19 mouse cellular contexts compared by ENCODE assay signal in the genomic region with DNA sequence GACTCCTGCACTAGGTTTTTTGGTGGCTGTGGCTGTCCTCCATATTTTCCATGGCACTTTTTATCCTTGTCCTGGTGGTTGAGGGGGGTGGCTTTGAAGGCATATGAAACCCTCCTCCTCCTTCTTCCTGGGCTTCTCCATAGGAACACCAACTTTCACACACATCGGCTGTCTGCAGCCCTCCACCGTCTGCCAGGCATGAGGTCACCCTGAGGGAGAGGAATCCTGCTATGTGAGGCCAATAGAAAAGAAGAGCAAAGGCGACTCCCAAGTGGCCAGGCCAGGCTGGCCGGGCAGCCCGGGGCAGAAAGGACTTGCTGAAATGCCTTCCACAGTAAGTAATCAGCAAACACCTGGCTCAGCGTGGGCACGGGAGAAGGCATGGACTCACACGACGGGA. TPM values are rescaled to one million over a fixed set of nuclear protein-coding genes. Genes with fewer than 3 reads are reported as not detected.
A peak's percentile ranks its signal among the peaks of the same experiment; 100 is the strongest.
DNase-seq lines count a peak whose midpoint lies in the region; ATAC-seq lines count a peak whose summit lies in the region.
"Had no signal": no experiment of that assay in that cellular context is flagged by ENCODE, and none has a peak within 500 bp of the region (broad histone marks: within the 10 kb centered on the region; RNA-seq: fewer than 3 reads in every experiment).

No protein-coding gene starts in this region.

- H3K4me2 ChIP-seq in heart, embryonic 11.5 days: no peak overlapping the region
- no peak overlapping the region for H3K4me2 ChIP-seq in heart, embryonic 14.5 days (ENCODE audit: low read length)
- H3K4me2 ChIP-seq: forebrain, embryonic 15.5 days had no signal

- ATAC-seq in heart, embryonic 11.5 days (replicated peaks; ENCODE audit: insufficient number of reproducible peaks, low FRiP score, low TSS enrichment): no peak
- no peak for ATAC-seq in megakaryocyte, adult 5-6 weeks (ENCODE audit: poor library complexity, severe bottlenecking)
- no peak for ATAC-seq in heart, embryonic 14.5 days (ENCODE audit: insufficient number of reproducible peaks, insufficient read depth, low FRiP score, low read depth)
- ATAC-seq: forebrain, embryonic 15.5 days; hindbrain, postnatal 0 days had no signal

- DNase-seq in heart, adult 11 months: peak; percentile 96
- no peak for DNase-seq in layer of hippocampus, adult 9-11 months
- DNase-seq in right cerebral cortex, postnatal 25 days: no peak
- no peak for DNase-seq in cerebellum, adult 9-10 months
- DNase-seq: cerebellum, postnatal 14 days; embryo, embryonic 11 days; kidney, adult 11 months; kidney, postnatal 10 days; liver; lung, adult 18-20 months; lung, postnatal 36 days had no signal

- H3K36me3 ChIP-seq in heart, embryonic 11.5 days (ENCODE audit: control insufficient read depth, insufficient read depth, low read length): no peaks in the 10 kb centered on the region
- peaks cover 83% of the 10 kb centered on the region for H3K36me3 ChIP-seq in megakaryocyte, embryonic 14.5 days (replicated peaks; ENCODE audit: low read length)
- 0 out of 2 replicates have a peak, but pooled peaks cover 11% of the 10 kb centered on the region for H3K36me3 ChIP-seq in heart, embryonic 14.5 days (ENCODE audit: control insufficient read depth, insufficient read depth, low read length)

- H3K27me3 ChIP-seq in heart, embryonic 11.5 days (ENCODE audit: control insufficient read depth, insufficient read depth, low read length): no peaks in the 10 kb centered on the region
- H3K27me3 ChIP-seq in megakaryocyte, embryonic 14.5 days (replicated peaks): no peaks in the 10 kb centered on the region
- no peaks in the 10 kb centered on the region for H3K27me3 ChIP-seq in heart, embryonic 14.5 days (ENCODE audit: control insufficient read depth, insufficient read depth, low read length)
- H3K27me3 ChIP-seq: CH12.LX; forebrain, embryonic 15.5 days had no signal

- H3K9ac ChIP-seq in heart, embryonic 11.5 days (ENCODE audit: low read depth, low read length): no peak overlapping the region
- peak overlapping the region; percentile 4; the same call in 1 of the 2 replicates for H3K9ac ChIP-seq in heart, embryonic 14.5 days (ENCODE audit: low read length)
- H3K9ac ChIP-seq: forebrain, embryonic 15.5 days had no signal

- WGBS in heart, embryonic 11.5 days (ENCODE audit: insufficient replicate concordance): 63% methylated on average over 9 of the region's 9 CpGs
- 35% methylated on average over 9 of the region's 9 CpGs for WGBS in heart, embryonic 14.5 days

- no peak overlapping the region for H3K4me3 ChIP-seq in heart, embryonic 11.5 days (ENCODE audit: low read depth, low read length)
- H3K4me3 ChIP-seq in megakaryocyte, embryonic 14.5 days (replicated peaks): peak overlapping the region; percentile 25
- no peak overlapping the region for H3K4me3 ChIP-seq in heart, embryonic 14.5 days (ENCODE audit: control insufficient read depth in 1 of 2, insufficient read depth in 1 of 2, low read depth in 1 of 2, low read length in 2 of 2)
- H3K4me3 ChIP-seq: forebrain, embryonic 15.5 days; midbrain, embryonic 10.5 days had no signal

- H3K9me3 ChIP-seq in heart, embryonic 11.5 days (replicated peaks; ENCODE audit: control insufficient read depth, low read length): no peaks in the 10 kb centered on the region
- H3K9me3 ChIP-seq in megakaryocyte, embryonic 14.5 days: peaks cover 10% of the 10 kb centered on the region
- 0 out of 2 replicates have a peak, but pooled peaks cover 7% of the 10 kb centered on the region for H3K9me3 ChIP-seq in heart, embryonic 14.5 days (ENCODE audit: control insufficient read depth, low read length)
- H3K9me3 ChIP-seq: forebrain, embryonic 15.5 days; midbrain, embryonic 10.5 days had no signal

- H3K4me1 ChIP-seq in heart, embryonic 11.5 days (ENCODE audit: control insufficient read depth, insufficient read depth, low read length): peaks cover 15% of the 10 kb centered on the region; the same call in 1 of the 2 replicates
- peaks cover 98% of the 10 kb centered on the region for H3K4me1 ChIP-seq in megakaryocyte, embryonic 14.5 days
- H3K4me1 ChIP-seq in heart, embryonic 14.5 days (ENCODE audit: control insufficient read depth in 2 of 2, insufficient read depth in 2 of 2, low read length in 2 of 2): peaks cover 8 to 29% of the 10 kb centered on the region in 2 experiments
- H3K4me1 ChIP-seq: forebrain, embryonic 15.5 days; midbrain, embryonic 10.5 days had no signal

- no peak overlapping the region for H3K27ac ChIP-seq in heart, embryonic 11.5 days (ENCODE audit: low read depth, low read length)
- H3K27ac ChIP-seq in heart, embryonic 14.5 days (replicated peaks in 1 of 2; ENCODE audit: control insufficient read depth in 1 of 2, insufficient read depth in 1 of 2, low read depth in 2 of 2, low read length in 2 of 2): peak overlapping the region; percentile 10 to 35; a peak in 3 of 4 replicates
- H3K27ac ChIP-seq: forebrain, embryonic 15.5 days; hindbrain, postnatal 0 days; midbrain, embryonic 10.5 days had no signal

RNA-seq across cellular contexts. Expression of gene Ttc7b, which starts 8.0 kb away (rescaled TPM):
- polyA plus RNA-seq in heart, embryonic 11.5 days (2014; fragmentation: Nextera tagmentation; extraction: Ambion mirVana): 9.7 and 11.4 TPM in 2 replicates
- polyA plus RNA-seq in megakaryocyte, embryonic 14.5 days (2012; ENCODE audit: insufficient read depth, low replicate concordance): 170 and 237 TPM in 2 replicates
- total RNA-seq in megakaryocyte, adult 5-6 weeks (2015): 26.2 and 28.9 TPM in 2 replicates
- total RNA-seq in megakaryocyte, adult 5-6 weeks (2017): 14.4 and 16.9 TPM in 2 replicates
- 16.5 and 18.8 TPM in 2 replicates for polyA plus RNA-seq in heart, embryonic 14.5 days (2014; fragmentation: Nextera tagmentation; extraction: Ambion mirVana)
